Comparison of ENCODE assay signal across 27 mouse cellular contexts in genomic region chrX:71797766-71798165, GRCm38 (mm10). TPM values are rescaled to one million over a fixed set of nuclear protein-coding genes. Genes with fewer than 3 reads are reported as not detected.
DNase-seq lines count a peak whose midpoint lies in the region; ATAC-seq and TF ChIP-seq lines count a peak whose summit lies in the region.
"Had no signal": no experiment of that assay in that cellular context is flagged by ENCODE, and none has a peak within 500 bp of the region (broad histone marks: within the 10 kb centered on the region; RNA-seq: fewer than 3 reads in every experiment).

No protein-coding gene starts in this region.

- ATAC-seq in forebrain, embryonic 11.5 days (replicated peaks; ENCODE audit: low FRiP score), result peak; percentile 15; the same call in 1 of the 2 replicates
- 0 out of 2 replicates have a peak, but pooled peaks have one; percentile 54 for ATAC-seq in midbrain, embryonic 12.5 days (ENCODE audit: low FRiP score, low read depth)
- ATAC-seq in midbrain, embryonic 15.5 days (replicated peaks), result no peak
- peak; percentile 68 for ATAC-seq in forebrain, embryonic 15.5 days (replicated peaks)
- no peak for ATAC-seq in stomach, postnatal 0 days (ENCODE audit: low FRiP score, low TSS enrichment)
- ATAC-seq: activated CD4-positive, CD25-positive, alpha-beta regulatory T cell, adult 4 months; intestine, postnatal 0 days; lung, postnatal 0 days had no signal

- H3K4me3 ChIP-seq in forebrain, embryonic 11.5 days (ENCODE audit: low read depth, low read length), result no peak overlapping the region
- no peak overlapping the region for H3K4me3 ChIP-seq in forebrain, embryonic 10.5 days
- H3K4me3 ChIP-seq in midbrain, embryonic 12.5 days, result no peak overlapping the region
- H3K4me3 ChIP-seq in midbrain, embryonic 15.5 days, result no peak overlapping the region
- H3K4me3 ChIP-seq in forebrain, embryonic 15.5 days, result no peak overlapping the region
- H3K4me3 ChIP-seq in stomach, postnatal 0 days (ENCODE audit: low read depth, low read length), result no peak overlapping the region
- H3K4me3 ChIP-seq: gastrocnemius, adult 2 months; heart, adult 2 months; heart, embryonic 12.5 days; limb, embryonic 10.5 days; limb, embryonic 15.5 days; liver, embryonic 13.5 days; stomach, embryonic 15.5 days had no signal

- H3K4me1 ChIP-seq in forebrain, embryonic 11.5 days (replicated peaks; ENCODE audit: control insufficient read depth, insufficient read depth, low read length), result no peaks in the 10 kb centered on the region
- H3K4me1 ChIP-seq in forebrain, embryonic 10.5 days, result peaks cover 5% of the 10 kb centered on the region; the same call in 1 of the 2 replicates
- no peaks in the 10 kb centered on the region for H3K4me1 ChIP-seq in midbrain, embryonic 12.5 days
- no peaks in the 10 kb centered on the region for H3K4me1 ChIP-seq in midbrain, embryonic 15.5 days
- H3K4me1 ChIP-seq in forebrain, embryonic 15.5 days, result no peaks in the 10 kb centered on the region
- no peaks in the 10 kb centered on the region for H3K4me1 ChIP-seq in stomach, postnatal 0 days (replicated peaks; ENCODE audit: control insufficient read depth, insufficient read depth)
- H3K4me1 ChIP-seq: heart, embryonic 12.5 days; limb, embryonic 10.5 days; limb, embryonic 15.5 days; liver, embryonic 13.5 days; stomach, embryonic 15.5 days had no signal

- no peak overlapping the region for H3K4me2 ChIP-seq in forebrain, embryonic 11.5 days (ENCODE audit: low read depth, low read length, severe bottlenecking)
- no peak overlapping the region for H3K4me2 ChIP-seq in midbrain, embryonic 12.5 days (replicated peaks)
- H3K4me2 ChIP-seq in midbrain, embryonic 15.5 days, result no peak overlapping the region
- no peak overlapping the region for H3K4me2 ChIP-seq in forebrain, embryonic 15.5 days (replicated peaks)
- no peak overlapping the region for H3K4me2 ChIP-seq in stomach, postnatal 0 days (replicated peaks; ENCODE audit: low read depth)
- H3K4me2 ChIP-seq: heart, embryonic 12.5 days; limb, embryonic 15.5 days; liver, embryonic 13.5 days; stomach, embryonic 15.5 days had no signal

- WGBS in forebrain, embryonic 11.5 days, result 39% methylated on average over 7 of the region's 7 CpGs
- 44% methylated on average over 7 of the region's 7 CpGs for WGBS in forebrain, embryonic 10.5 days
- 42% methylated on average over 7 of the region's 7 CpGs for WGBS in midbrain, embryonic 12.5 days
- WGBS in midbrain, embryonic 15.5 days, result 40% methylated on average over 7 of the region's 7 CpGs
- 43% methylated on average over 7 of the region's 7 CpGs for WGBS in forebrain, embryonic 15.5 days
- WGBS in stomach, postnatal 0 days, result 58% methylated on average over 7 of the region's 7 CpGs

- no peak overlapping the region for H3K9ac ChIP-seq in forebrain, embryonic 11.5 days (ENCODE audit: low read length)
- no peak overlapping the region for H3K9ac ChIP-seq in midbrain, embryonic 12.5 days (replicated peaks)
- no peak overlapping the region for H3K9ac ChIP-seq in midbrain, embryonic 15.5 days
- no peak overlapping the region for H3K9ac ChIP-seq in forebrain, embryonic 15.5 days (replicated peaks)
- H3K9ac ChIP-seq in stomach, postnatal 0 days (ENCODE audit: low read length), result no peak overlapping the region
- H3K9ac ChIP-seq: heart, embryonic 12.5 days; limb, embryonic 15.5 days; liver, embryonic 13.5 days; stomach, embryonic 15.5 days had no signal

- no peaks in the 10 kb centered on the region for H3K36me3 ChIP-seq in forebrain, embryonic 11.5 days (ENCODE audit: control insufficient read depth, insufficient read depth, low read length)
- no peaks in the 10 kb centered on the region for H3K36me3 ChIP-seq in forebrain, embryonic 10.5 days (replicated peaks)
- no peaks in the 10 kb centered on the region for H3K36me3 ChIP-seq in midbrain, embryonic 12.5 days
- H3K36me3 ChIP-seq in midbrain, embryonic 15.5 days (replicated peaks), result no peaks in the 10 kb centered on the region
- H3K36me3 ChIP-seq in forebrain, embryonic 15.5 days, result no peaks in the 10 kb centered on the region
- H3K36me3 ChIP-seq in stomach, postnatal 0 days (ENCODE audit: control insufficient read depth, insufficient read depth, low read length), result no peaks in the 10 kb centered on the region
- H3K36me3 ChIP-seq: heart, embryonic 12.5 days; limb, embryonic 10.5 days; limb, embryonic 15.5 days; liver, embryonic 13.5 days; stomach, embryonic 15.5 days had no signal

- DNase-seq in forebrain, embryonic 11.5 days (ENCODE audit: low spot score), result no peak
- DNase-seq in forebrain, embryonic 10.5 days (ENCODE audit: extremely low spot score, low spot score), result no peak
- no peak for DNase-seq in lung, postnatal 10 days
- DNase-seq in stomach, postnatal 0 days (ENCODE audit: low spot score), result no peak
- DNase-seq: adrenal gland, adult 8-10 months; cerebellum, adult 9-10 months; cerebellum, postnatal 36 days; gastrocnemius, adult 2 months; heart, adult 2 months; heart, postnatal 4 days; kidney, postnatal 14 days; layer of hippocampus, adult 9-11 months; liver, embryonic 13.5 days; lung, adult 18-20 months; thymus, postnatal 14 days had no signal

- no peaks in the 10 kb centered on the region for H3K9me3 ChIP-seq in forebrain, embryonic 11.5 days (ENCODE audit: control insufficient read depth, low read length)
- no peaks in the 10 kb centered on the region for H3K9me3 ChIP-seq in forebrain, embryonic 10.5 days
- no peaks in the 10 kb centered on the region for H3K9me3 ChIP-seq in midbrain, embryonic 12.5 days
- H3K9me3 ChIP-seq in midbrain, embryonic 15.5 days, result no peaks in the 10 kb centered on the region
- no peaks in the 10 kb centered on the region for H3K9me3 ChIP-seq in forebrain, embryonic 15.5 days
- no peaks in the 10 kb centered on the region for H3K9me3 ChIP-seq in stomach, postnatal 0 days (ENCODE audit: control insufficient read depth, low read length)
- H3K9me3 ChIP-seq: heart, embryonic 12.5 days; limb, embryonic 10.5 days; limb, embryonic 15.5 days; liver, embryonic 13.5 days; stomach, embryonic 15.5 days had no signal

- no peak for TF ChIP-seq CTCF in stomach, postnatal 0 days (IDR thresholded peaks at IDR 0.05; ENCODE audit: low read depth)

- H3K27me3 ChIP-seq in forebrain, embryonic 11.5 days (ENCODE audit: control insufficient read depth, insufficient read depth, low read length), result no peaks in the 10 kb centered on the region
- peaks cover 27% of the 10 kb centered on the region for H3K27me3 ChIP-seq in forebrain, embryonic 10.5 days (ENCODE audit: poor library complexity, severe bottlenecking)
- H3K27me3 ChIP-seq in midbrain, embryonic 12.5 days, result no peaks in the 10 kb centered on the region
- H3K27me3 ChIP-seq in midbrain, embryonic 15.5 days (replicated peaks), result no peaks in the 10 kb centered on the region
- H3K27me3 ChIP-seq in forebrain, embryonic 15.5 days, result no peaks in the 10 kb centered on the region
- no peaks in the 10 kb centered on the region for H3K27me3 ChIP-seq in stomach, postnatal 0 days (ENCODE audit: control insufficient read depth, insufficient read depth, low read length)
- H3K27me3 ChIP-seq: CH12.LX; limb, embryonic 15.5 days; stomach, embryonic 15.5 days had no signal

- no peak overlapping the region for H3K27ac ChIP-seq in forebrain, embryonic 11.5 days (ENCODE audit: low read depth, low read length)
- no peak overlapping the region for H3K27ac ChIP-seq in forebrain, embryonic 10.5 days
- no peak overlapping the region for H3K27ac ChIP-seq in midbrain, embryonic 12.5 days (replicated peaks)
- no peak overlapping the region for H3K27ac ChIP-seq in midbrain, embryonic 15.5 days
- H3K27ac ChIP-seq in forebrain, embryonic 15.5 days (replicated peaks), result no peak overlapping the region
- no peak overlapping the region for H3K27ac ChIP-seq in stomach, postnatal 0 days (replicated peaks)
- H3K27ac ChIP-seq: gastrocnemius, adult 2 months; heart, adult 2 months; limb, embryonic 10.5 days; limb, embryonic 15.5 days; liver, embryonic 13.5 days; macrophage; stomach, embryonic 15.5 days had no signal

- TF ChIP-seq EP300 in stomach, postnatal 0 days (optimal IDR thresholded peaks at IDR 0.05), result no peak

RNA-seq across cellular contexts. Expression of gene Vma21, which starts 18.0 kb away (rescaled TPM):
- polyA plus RNA-seq in forebrain, embryonic 11.5 days (2014; fragmentation: Nextera tagmentation; extraction: Ambion mirVana), result 32.8 and 36.3 TPM in 2 replicates
- 44.9 and 52.9 TPM in 2 replicates for polyA plus RNA-seq in forebrain, embryonic 10.5 days (2016; fragmentation: Nextera tagmentation; extraction: Ambion mirVana)
- polyA plus RNA-seq in midbrain, embryonic 12.5 days (2016; fragmentation: Nextera tagmentation; extraction: Ambion mirVana), result 50.3 TPM in 2 replicates
- polyA plus RNA-seq in midbrain, embryonic 15.5 days (2015; fragmentation: Nextera tagmentation; extraction: Ambion mirVana), result 47.5 and 50.4 TPM in 2 replicates
- polyA plus RNA-seq in forebrain, embryonic 15.5 days (2015; fragmentation: Nextera tagmentation; extraction: Ambion mirVana), result 51.7 and 52.1 TPM in 2 replicates
- 45.9 and 50.2 TPM in 2 replicates for polyA plus RNA-seq in stomach, postnatal 0 days (2015; fragmentation: Nextera tagmentation; extraction: Ambion mirVana)

Comparison
In these comparisons a context has a peak if more than half of its experiments do, and no peak if none do; other contexts are left out.
1. ATAC-seq: peak in forebrain, embryonic 11.5 days (single experiment), midbrain, embryonic 12.5 days (single experiment) and forebrain, embryonic 15.5 days (single experiment); none in midbrain, embryonic 15.5 days (single experiment) and stomach, postnatal 0 days (single experiment).